Mouse (Mus musculus) bone marrow macrophage, adult 2 months (primary cell): Measurements from ENCODE around the gene Harbi1.

Source experiments
- CTCF ChIP-seq: IDR thresholded peaks from 2 replicates; pipeline ENCODE4 v1.5.1; 2012; ENCODE audit warnings: low read depth, mild to moderate bottlenecking, low read length, moderate library complexity
- POLR2A ChIP-seq: IDR thresholded peaks from 2 replicates; pipeline ENCODE4 v1.6.1; 2012; ENCODE audit warnings: mild to moderate bottlenecking, low read depth, low read length, borderline replicate concordance

GRCm38 (mm10) chr2:91729971-91730821 is 19.5 kb downstream of the Harbi1 start, which contains the start of gene Ambra1:
- no peak for TF ChIP-seq CTCF
- no peak for TF ChIP-seq POLR2A
